Mouse (Mus musculus) layer of hippocampus, adult 18-20 months (tissue): ENCODE data around the gene Magi2. TPM values are rescaled to one million over a fixed set of nuclear protein-coding genes. Genes with fewer than 3 reads are reported as not detected.
A peak's percentile ranks its signal among the peaks of the same experiment; 100 is the strongest.

Experiments
- DNase-seq, 2 experiments: peaks; one replicate each; pipeline ENCODE4 v3.0.0; 2022; ENCODE audit warnings: low spot score in 2 of 2
- total RNA-seq, 2 experiments: library from RNA; stranded (reverse); gene quantifications; 2 replicates each; pipeline ENCODE4 v1.2.3; 2021

Magi2 gene
- total RNA-seq, 2 experiments from 2014 or later: 114 to 141 TPM

DNA sequence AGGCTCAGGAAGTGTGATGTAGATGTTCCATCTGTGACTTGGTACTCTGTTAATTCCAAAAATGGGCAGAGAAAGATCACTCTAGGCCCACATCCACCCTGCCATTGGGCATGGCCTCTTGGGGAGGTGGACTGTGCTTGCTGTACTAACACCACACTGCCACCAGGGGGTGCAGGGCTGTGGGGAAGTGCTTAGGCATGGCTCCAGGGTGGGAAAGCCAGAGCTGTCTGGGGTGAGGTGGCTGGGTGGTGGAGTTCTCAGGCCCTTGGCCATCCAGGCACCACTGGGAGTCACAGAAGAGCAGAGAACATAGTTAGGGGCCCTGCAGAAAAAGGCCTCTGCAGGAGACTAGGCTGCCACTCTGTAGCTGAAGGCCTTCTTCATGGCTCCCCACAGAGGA, 1243.6 kb downstream of the Magi2 start:
- no peak for DNase-seq

- no peak for DNase-seq
Measured at GRCm38 (mm10) chr5:20484505-20484904, 1257.7 kb downstream of the Magi2 start.

- DNase-seq: no peak
Measured at GRCm38 (mm10) chr5:20491911-20492310, 1265.1 kb downstream of the Magi2 start.

DNA sequence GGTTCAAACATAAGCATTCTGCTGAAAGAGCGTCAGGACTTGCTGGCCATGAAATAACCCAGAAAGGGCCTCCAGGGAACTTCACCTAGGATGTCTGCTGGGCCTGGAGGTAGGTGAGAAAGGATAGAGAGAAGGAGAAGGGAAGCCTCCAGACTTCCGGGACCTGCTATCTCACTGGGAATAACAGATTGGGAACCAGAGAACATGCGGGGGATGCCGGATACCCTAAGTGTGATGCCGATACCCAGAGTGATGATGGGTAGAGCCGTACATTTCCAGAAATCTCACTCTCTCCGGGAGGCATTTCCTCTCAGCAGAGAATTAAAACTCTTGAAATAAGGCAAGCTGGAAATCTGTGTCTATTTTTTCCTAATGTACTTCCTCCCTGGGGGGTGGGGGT, 1265.8 kb downstream of the Magi2 start:
- peak; percentile 25 to 83 for DNase-seq

DNA sequence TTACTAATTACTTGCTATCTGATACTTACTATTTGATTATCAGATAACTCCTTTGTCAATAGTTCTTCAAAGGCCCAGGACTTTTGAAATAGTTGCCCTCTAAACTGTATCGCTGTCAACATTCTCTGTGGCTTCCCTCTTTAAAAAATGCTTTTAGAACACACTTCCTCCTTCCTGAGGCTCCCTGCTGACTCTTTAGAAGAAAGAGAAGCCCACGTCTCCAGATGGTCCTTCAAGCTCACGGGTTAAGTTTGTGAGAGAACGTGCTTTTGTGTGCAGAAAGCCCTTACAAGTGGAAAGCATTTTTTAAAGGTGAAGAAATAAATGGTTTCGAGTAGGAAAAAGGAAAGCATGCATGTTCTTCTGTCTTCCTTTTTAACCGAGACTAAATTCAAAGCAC, 1267.2 kb downstream of the Magi2 start:
- peak in 1 of 2 experiments; percentile 39 for DNase-seq

GRCm38 (mm10) chr5:20496924-20497323, 1270.1 kb downstream of the Magi2 start:
- DNase-seq: no peak

DNA sequence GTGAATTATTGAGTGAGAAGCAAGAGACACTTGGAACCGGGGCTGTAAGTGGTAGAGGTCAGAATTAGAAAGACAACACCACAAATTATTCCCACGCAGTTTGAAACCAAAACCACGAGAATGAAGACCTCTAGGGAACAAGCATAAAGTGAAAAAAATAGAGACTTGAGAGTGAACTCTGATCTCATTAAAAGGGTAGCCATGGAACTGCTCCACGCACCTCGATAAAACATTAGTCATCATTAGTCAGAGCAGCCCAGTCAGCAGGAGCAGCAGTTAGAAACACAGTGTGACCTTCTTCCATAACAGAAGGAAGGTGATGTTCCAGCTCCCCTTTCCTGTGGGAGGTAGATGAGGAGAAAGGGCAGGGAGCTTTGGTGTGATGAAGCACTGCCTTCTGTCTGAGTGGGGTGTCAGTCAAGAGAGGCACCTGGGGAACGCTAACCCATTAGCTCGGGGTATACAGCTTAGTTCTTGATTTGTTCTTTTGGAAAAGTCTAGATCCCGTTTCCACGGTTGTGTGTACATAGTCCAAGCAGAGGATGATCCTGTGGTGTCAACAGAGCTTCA, 1272.3 kb downstream of the Magi2 start:
- DNase-seq: no peak

GRCm38 (mm10) chr5:20508609-20509008, 1281.8 kb downstream of the Magi2 start:
- no peak for DNase-seq

DNA sequence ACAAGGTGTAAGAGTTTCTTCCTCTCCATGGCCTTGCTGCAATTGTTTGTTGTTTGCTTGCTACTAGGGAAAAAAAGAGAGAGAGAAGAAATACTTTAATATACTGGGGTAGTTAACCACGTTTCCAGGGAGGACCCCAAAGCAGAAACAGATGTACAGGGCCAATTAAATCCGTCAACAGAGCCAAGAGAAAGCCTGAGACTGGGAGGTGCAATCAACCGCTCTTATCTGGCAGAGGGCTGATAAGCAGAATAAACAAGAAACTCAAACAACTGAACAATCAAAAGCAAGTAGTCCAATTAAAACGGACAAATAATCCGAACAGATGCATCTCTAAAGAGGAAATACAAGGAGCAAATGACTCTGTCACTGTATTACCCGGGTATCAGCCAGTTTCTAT, 1282.8 kb downstream of the Magi2 start:
- no peak for DNase-seq

- DNase-seq: no peak
Measured at GRCm38 (mm10) chr5:20512377-20513126, 1285.7 kb downstream of the Magi2 start.

DNA sequence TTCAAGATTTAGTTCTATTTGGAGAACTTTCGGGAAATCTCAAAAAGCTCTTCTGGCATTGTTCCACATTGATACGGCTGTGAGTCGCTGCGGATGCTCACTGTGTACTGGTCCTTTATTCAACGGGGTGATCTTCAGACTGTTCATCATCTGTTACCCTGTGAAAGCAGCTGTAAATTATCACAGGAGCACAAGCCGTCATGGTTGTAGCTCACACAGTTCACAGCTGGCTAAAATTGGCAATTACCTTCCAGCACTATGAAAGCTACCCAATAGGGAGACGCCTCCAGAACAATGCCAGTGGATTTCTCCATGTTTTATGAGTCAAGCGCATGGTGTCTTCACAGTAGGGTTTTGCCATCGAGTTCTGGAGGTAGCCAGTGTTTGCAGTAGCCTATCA, 1294.8 kb downstream of the Magi2 start:
- no peak for DNase-seq

GRCm38 (mm10) chr5:20522047-20522446, 1295.2 kb downstream of the Magi2 start:
- DNase-seq: no peak

DNA sequence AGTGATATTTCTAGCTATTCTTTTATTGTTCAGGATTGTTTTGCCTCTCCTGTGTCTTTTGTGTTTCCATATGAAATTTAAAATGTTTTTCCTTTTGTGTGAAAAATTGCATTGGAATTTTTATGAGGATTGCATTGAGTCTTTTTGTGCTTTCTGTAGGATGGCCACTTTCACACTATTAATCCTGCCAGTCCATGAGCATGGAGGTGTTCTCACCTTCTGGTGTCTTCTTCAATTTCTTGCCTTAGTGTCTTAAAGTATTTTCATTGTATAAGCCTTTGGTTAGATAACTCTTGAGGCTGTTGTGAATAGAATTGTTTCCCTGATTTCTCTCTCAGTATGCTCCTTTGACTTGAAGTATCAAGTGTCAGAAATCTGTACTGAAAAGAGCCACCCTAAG, 1296.9 kb downstream of the Magi2 start:
- no peak for DNase-seq

DNA sequence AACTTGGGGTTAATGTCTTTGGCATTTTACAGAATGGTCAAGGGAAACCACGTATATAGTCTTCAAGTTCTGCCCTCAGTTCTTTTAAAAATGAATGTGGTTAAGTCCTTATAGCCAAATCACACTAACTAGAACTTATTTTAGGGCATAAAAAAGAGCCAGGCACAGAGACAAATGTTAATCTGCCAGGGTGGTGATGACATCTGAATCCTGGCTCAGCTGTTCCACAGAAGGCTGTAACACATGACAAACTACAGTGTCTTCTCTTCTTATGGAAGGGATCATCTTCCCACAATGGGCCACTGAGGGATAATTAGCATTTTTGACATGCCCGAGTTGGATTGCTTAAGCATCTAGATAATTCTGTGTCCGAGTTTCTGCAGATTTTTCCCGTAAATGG, 1299.8 kb downstream of the Magi2 start:
- DNase-seq: peak in 1 of 2 experiments; percentile 73

DNA sequence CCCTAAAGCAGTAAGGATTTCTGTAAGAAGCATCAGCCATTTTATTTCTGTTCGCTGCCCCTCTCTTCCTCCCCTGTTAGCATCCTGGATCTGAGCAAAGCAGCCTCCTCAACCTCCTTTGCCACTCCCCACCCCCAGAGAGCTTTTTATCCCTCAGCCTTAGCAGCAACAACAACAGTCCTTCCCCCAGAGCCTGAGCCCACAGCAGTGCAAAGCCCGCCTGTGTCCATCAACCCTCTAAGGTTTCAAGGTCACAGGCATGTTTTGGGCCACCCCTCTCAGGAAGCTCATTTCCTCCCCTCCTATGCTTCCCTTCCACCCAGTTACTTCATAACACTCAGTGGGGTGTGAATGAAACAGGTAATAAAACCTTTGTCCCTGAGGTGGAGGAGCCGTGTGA, 1309.7 kb downstream of the Magi2 start:
- DNase-seq: no peak

- DNase-seq: no peak
Measured at GRCm38 (mm10) chr5:20537369-20538022, 1310.7 kb downstream of the Magi2 start.

GRCm38 (mm10) chr5:20544374-20544773, 1317.5 kb downstream of the Magi2 start:
- no peak for DNase-seq

GRCm38 (mm10) chr5:20559378-20559777, 1332.5 kb downstream of the Magi2 start:
- DNase-seq: no peak

GRCm38 (mm10) chr5:20559821-20560220, 1333.0 kb downstream of the Magi2 start:
- DNase-seq: no peak

- peak; percentile 77 to 88 for DNase-seq
Measured at GRCm38 (mm10) chr5:20568421-20568820, 1341.6 kb downstream of the Magi2 start.

DNA sequence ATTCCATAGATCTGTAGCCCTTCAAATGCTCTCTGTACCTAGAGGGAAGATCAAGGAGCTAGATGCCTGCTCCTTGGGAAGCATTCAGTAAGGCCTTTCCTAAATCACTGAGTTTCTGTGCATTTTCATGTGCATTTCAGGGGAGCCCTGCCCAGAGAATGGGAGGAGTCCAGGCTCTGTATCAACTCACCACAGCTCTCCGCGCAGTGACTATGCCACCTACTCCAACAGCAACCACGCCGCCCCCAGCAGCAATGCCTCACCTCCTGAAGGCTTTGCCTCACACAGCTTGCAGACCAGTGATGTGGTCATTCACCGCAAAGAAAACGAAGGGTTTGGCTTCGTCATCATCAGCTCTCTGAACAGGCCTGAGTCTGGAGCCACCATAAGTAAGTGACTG, 1342.1 kb downstream of the Magi2 start:
- no peak for DNase-seq

GRCm38 (mm10) chr5:20574816-20575215, 1348.0 kb downstream of the Magi2 start:
- no peak for DNase-seq

DNA sequence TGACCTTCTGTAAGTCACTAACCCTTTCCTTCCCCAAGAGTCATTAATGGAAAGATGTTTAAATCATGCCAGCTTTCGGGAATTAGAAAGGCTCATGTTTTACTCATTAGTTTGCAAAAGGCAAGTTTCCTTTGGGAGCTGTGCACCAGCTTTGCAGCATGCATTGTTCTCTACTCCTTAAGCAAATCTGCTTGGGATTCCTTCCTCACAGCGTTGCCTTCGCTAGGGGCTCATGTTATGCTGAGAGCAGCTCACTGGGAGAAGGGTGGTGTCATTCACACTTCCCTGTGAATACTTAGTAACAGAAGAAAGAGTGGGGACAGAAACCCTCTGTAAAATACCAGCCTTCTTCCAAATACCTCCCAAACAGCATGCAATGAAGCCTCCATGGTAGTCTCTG, 1349.0 kb downstream of the Magi2 start:
- no peak for DNase-seq
